In the genomic region with DNA sequence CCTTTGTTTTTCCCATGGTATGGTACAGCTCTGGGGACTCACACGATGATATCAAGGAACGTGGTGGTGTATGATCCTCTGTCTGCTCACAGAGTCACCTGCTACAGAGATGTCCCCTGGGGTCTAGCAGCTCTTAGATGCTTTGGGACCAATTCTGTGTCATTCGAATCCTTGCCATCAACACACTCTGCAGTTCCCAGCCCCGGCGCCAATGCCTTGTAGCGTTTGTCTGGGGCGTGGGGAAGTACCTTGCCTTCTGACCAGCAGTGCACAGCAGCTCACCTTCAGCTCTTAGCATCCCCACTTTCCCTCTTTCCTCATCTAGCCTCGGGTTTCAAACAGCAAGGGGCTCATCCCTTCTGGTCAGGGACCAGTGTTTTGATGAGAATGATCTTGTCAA, we compare ENCODE assay signal across 23 mouse cellular contexts.
"Had no signal": no experiment of that assay in that cellular context is flagged by ENCODE, and none has a peak within 500 bp of the region (broad histone marks: within the 10 kb centered on the region; RNA-seq: fewer than 3 reads in every experiment).

No protein-coding gene starts in this region.

- H3K4me1 ChIP-seq: liver, embryonic 13.5 days; liver, embryonic 15.5 days; lung, embryonic 15.5 days; midbrain, embryonic 10.5 days; midbrain, embryonic 13.5 days; midbrain, embryonic 15.5 days; neural tube, embryonic 13.5 days; neural tube, embryonic 15.5 days; stomach, embryonic 15.5 days had no signal

- H3K9ac ChIP-seq: liver, embryonic 13.5 days; liver, embryonic 15.5 days; liver, postnatal 0 days; lung, embryonic 15.5 days; midbrain, embryonic 13.5 days; midbrain, embryonic 15.5 days; neural tube, embryonic 13.5 days; neural tube, embryonic 15.5 days; stomach, embryonic 15.5 days had no signal

- H3K36me3 ChIP-seq: liver, embryonic 13.5 days; liver, embryonic 15.5 days; lung, embryonic 15.5 days; midbrain, embryonic 10.5 days; midbrain, embryonic 13.5 days; midbrain, embryonic 15.5 days; neural tube, embryonic 13.5 days; neural tube, embryonic 15.5 days; stomach, embryonic 15.5 days had no signal

- H3K4me3 ChIP-seq: liver, embryonic 13.5 days; liver, embryonic 15.5 days; lung, embryonic 15.5 days; midbrain, embryonic 10.5 days; midbrain, embryonic 13.5 days; midbrain, embryonic 15.5 days; myocyte; neural tube, embryonic 13.5 days; neural tube, embryonic 15.5 days; stomach, embryonic 15.5 days had no signal

- H3K27me3 ChIP-seq: liver, embryonic 13.5 days; liver, embryonic 15.5 days; lung, embryonic 15.5 days; midbrain, embryonic 13.5 days; midbrain, embryonic 15.5 days; neural tube, embryonic 13.5 days; neural tube, embryonic 15.5 days; stomach, embryonic 15.5 days had no signal

- H3K4me2 ChIP-seq: liver, embryonic 11.5 days; liver, embryonic 13.5 days; liver, embryonic 15.5 days; lung, embryonic 15.5 days; midbrain, embryonic 13.5 days; midbrain, embryonic 15.5 days; neural tube, embryonic 13.5 days; neural tube, embryonic 15.5 days; stomach, embryonic 15.5 days had no signal

- H3K27ac ChIP-seq: liver, embryonic 13.5 days; liver, embryonic 15.5 days; lung, embryonic 15.5 days; midbrain, embryonic 10.5 days; midbrain, embryonic 13.5 days; midbrain, embryonic 15.5 days; neural tube, embryonic 13.5 days; neural tube, embryonic 15.5 days; stomach, embryonic 15.5 days; stomach, postnatal 0 days had no signal

- H3K9me3 ChIP-seq: liver, embryonic 13.5 days; liver, embryonic 15.5 days; lung, embryonic 15.5 days; midbrain, embryonic 10.5 days; midbrain, embryonic 13.5 days; midbrain, embryonic 15.5 days; neural tube, embryonic 13.5 days; neural tube, embryonic 15.5 days; stomach, embryonic 15.5 days had no signal

- DNase-seq: liver, embryonic 13.5 days; liver, postnatal 0 days; lung, adult 2 months; lung, postnatal 4 days; retina, postnatal 1 day; right cerebral cortex, adult 18-20 months; right cerebral cortex, postnatal 25 days; right cerebral cortex, postnatal 4 days; thymus, adult 18-20 months; thymus, postnatal 14 days; thymus, postnatal 36 days had no signal

- ATAC-seq: liver, postnatal 0 days; lung, postnatal 0 days; midbrain, embryonic 13.5 days; midbrain, embryonic 15.5 days had no signal
